Mouse (Mus musculus) heart, adult 2 months (tissue): ENCODE data around the gene Srprb. TPM values are rescaled to one million over a fixed set of nuclear protein-coding genes. Genes with fewer than 3 reads are reported as not detected.

Source experiments
- DNase-seq, 2 experiments: peaks; one replicate each; pipeline ENCODE4 v3.0.0; 2021
- H3K27ac ChIP-seq: fragments of 200-600 bp; 2 replicates; pipeline ENCODE4 v1.8.1; 2022
- H3K27me3 ChIP-seq: fragments of 200-500 bp; 2 replicates; pipeline ENCODE4 v1.6.1; 2012; ENCODE audit warnings: mild to moderate bottlenecking, low read length, inconsistent platforms, mixed read lengths; ENCODE audit not compliant: control insufficient read depth, insufficient read depth
- H3K36me3 ChIP-seq: fragments of 200-500 bp; 2 replicates; pipeline ENCODE4 v1.6.1; 2012; ENCODE audit warnings: low read length, inconsistent platforms; ENCODE audit not compliant: control insufficient read depth, insufficient read depth
- H3K4me1 ChIP-seq: fragments of 200-500 bp; 2 replicates; pipeline ENCODE4 v1.6.1; 2011; ENCODE audit warnings: low read length; ENCODE audit not compliant: control insufficient read depth, insufficient read depth
- H3K4me3 ChIP-seq: fragments of 200-600 bp; 2 replicates; pipeline ENCODE4 v1.8.1; 2022
- H3K79me2 ChIP-seq: fragments of 200-500 bp; replicated peaks from 2 replicates; pipeline ENCODE4 v1.6.1; 2012; ENCODE audit warnings: mild to moderate bottlenecking, inconsistent platforms, low read length, moderate library complexity, mixed read lengths; ENCODE audit not compliant: control insufficient read depth, insufficient read depth
- H3K9ac ChIP-seq: fragments of 200-500 bp; 2 replicates; pipeline ENCODE4 v1.6.1; 2012; ENCODE audit warnings: low read depth, mild to moderate bottlenecking, control low read depth, inconsistent platforms, low read length, mixed read lengths
- CTCF ChIP-seq: fragments of 200-600 bp; IDR thresholded peaks from 2 replicates; pipeline ENCODE4 v1.8.1; 2022; ENCODE audit warnings: antibody characterized with exemption, mild to moderate bottlenecking, moderate library complexity
- EP300 ChIP-seq: fragments of 200-500 bp; IDR thresholded peaks from 2 replicates; pipeline ENCODE4 v1.6.1; 2011; ENCODE audit warnings: low read depth, low read length, control low read depth; ENCODE audit not compliant: insufficient read depth
- POLR2A ChIP-seq: fragments of 200-500 bp; IDR thresholded peaks from 2 replicates; pipeline ENCODE4 v1.6.1; 2011; ENCODE audit warnings: mild to moderate bottlenecking, low read depth, low read length, control low read depth; ENCODE audit not compliant: insufficient read depth
- WGBS: fragments of 180-500 bp; shearing (Covaris S2); methylation state at CpG from one replicate; pipeline ENCODE4 v1.1.7; 2018; 5-methylcytosine and 5-hydroxymethylcytosine counted together
- intact Hi-C: fragments of 180-260 bp; cut with DNase I; formaldehyde crosslinking; loops from one replicate; pipeline ENCODE4 v1.15.1; 2025
- polyA plus RNA-seq: library from polyadenylated mRNA; depleted of rRNA; stranded (reverse); fragments of >200 nt; gene quantifications from 2 replicates; pipeline ENCODE4 v1.2.3, GENCODE M21; 2012
- total RNA-seq, 2 experiments: library from RNA; stranded (reverse); gene quantifications; 2 replicates each; pipeline ENCODE4 v1.2.3; 2021

Srprb gene
- total and polyA plus RNA-seq, 3 experiments = 19.4 to 31.0 (median 19.8) TPM

DNA sequence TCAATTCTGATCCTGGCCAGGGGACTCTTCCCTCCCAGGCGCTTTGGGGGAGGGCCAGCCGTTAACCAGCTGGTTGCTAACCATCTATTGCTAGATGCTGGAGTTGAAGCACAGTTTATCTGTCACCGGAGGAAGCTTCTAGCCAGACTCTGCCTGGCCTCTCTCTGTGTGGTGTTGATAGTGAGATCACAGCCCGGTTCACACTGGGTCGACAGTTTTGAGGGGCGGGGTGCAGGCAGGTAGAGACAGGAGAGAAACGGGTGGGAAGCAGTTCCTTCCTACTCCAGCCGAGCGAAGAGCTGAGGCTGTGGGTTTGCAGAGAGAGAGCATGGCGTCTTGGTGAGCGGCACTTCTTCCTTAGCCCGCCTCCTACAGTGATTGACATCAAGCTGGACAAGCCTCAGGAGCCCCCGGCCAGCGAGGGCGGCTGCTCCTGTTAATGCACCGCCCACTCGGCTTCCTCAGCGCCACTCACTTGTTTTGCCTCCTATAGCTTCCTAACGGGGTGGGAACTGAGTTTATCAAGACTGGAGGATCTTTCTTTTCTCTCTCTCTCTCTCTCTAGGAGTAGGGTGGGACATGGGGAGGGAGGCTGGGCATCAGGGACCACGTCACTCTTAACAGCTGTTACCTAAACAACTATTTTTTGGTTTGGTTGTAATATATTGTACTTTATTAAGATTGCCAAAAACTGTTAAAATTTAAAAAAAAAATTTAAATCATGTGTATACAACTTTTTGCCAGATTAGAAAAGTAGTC is 21.0 kb downstream of the Srprb start:
- Histone ChIP-seq H3K9ac (peak overlapping the region; percentile 50), H3K27me3 (no peaks in the 10 kb centered on the region), H3K4me3 (peak overlapping the region; percentile 34), H3K36me3 (no peaks in the 10 kb centered on the region), H3K4me1 (peaks cover 1% of the 10 kb centered on the region; the same call in 1 of the 2 replicates), H3K79me2 (no peaks in the 10 kb centered on the region), H3K27ac (no peak overlapping the region)
- intact Hi-C loops = no loop called here
- DNase-seq = peak; percentile 76 to 81
- 3% methylated on average over 20 of the region's 20 CpGs for WGBS
- TF ChIP-seq POLR2A = peak; percentile 53
- no peak for TF ChIP-seq CTCF

DNA sequence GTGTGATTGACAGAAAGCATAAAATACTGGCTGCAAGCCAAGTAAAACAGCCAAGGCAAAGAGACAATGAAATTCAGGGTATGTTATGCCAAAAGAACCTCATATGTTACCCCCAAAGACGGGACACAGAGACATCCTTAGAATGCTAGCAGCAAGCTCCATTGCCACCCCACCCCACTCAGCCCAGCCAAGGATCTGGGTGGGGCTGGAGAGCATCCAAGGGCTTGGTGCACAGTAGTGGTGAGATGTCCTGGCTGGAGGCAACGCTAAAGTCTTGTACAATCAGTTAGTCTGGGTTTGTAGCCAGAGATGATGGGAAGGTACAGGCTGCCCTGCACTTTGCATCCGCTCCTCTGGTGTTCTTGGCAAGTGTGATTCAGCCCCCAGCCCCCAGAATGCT is 21.6 kb downstream of the Srprb start:
- Histone ChIP-seq H3K9ac (no peak overlapping the region), H3K4me3 (peak overlapping the region; percentile 34), H3K4me1 (peaks cover 1% of the 10 kb centered on the region; the same call in 1 of the 2 replicates), H3K27ac (no peak overlapping the region), H3K36me3 (no peaks in the 10 kb centered on the region), H3K27me3 (no peaks in the 10 kb centered on the region), H3K79me2 (no peaks in the 10 kb centered on the region)
- intact Hi-C loops = no loop called here
- WGBS = 26% methylated on average over 3 of the region's 3 CpGs
- TF ChIP-seq CTCF = no peak
- TF ChIP-seq EP300 = no peak
- TF ChIP-seq POLR2A = no peak
- DNase-seq = peak; percentile 68 to 73

DNA sequence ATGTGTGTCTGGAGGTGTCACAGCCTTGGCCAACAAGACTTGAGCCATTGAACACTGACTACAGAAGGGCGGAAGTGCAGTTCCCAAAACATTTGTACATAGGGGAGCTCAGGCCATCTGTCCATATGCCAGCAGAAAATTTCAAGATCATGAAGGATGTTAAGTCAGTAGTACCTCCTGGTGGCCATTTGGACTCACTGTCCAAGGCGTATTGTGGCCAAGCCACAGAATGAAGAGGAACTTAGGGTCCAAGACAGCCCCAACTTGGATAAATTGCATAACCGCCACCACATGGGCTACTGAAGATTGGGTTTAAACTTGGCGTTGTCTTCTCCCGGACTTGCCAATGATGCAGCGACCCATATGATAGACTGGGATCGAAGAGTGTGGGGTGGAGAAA is 26.2 kb downstream of the Srprb start:
- Histone ChIP-seq H3K27me3 (no peaks in the 10 kb centered on the region), H3K36me3 (no peaks in the 10 kb centered on the region), H3K9ac (no peak overlapping the region), H3K79me2 (no peaks in the 10 kb centered on the region), H3K4me3 (no peak overlapping the region), H3K4me1 (peaks cover 1% of the 10 kb centered on the region; the same call in 1 of the 2 replicates), H3K27ac (no peak overlapping the region)
- no peak for DNase-seq
- WGBS = 92% methylated on average over 7 of the region's 7 CpGs
- intact Hi-C loops = no loop called here
- no peak for TF ChIP-seq POLR2A
- TF ChIP-seq CTCF = no peak
- no peak for TF ChIP-seq EP300

DNA sequence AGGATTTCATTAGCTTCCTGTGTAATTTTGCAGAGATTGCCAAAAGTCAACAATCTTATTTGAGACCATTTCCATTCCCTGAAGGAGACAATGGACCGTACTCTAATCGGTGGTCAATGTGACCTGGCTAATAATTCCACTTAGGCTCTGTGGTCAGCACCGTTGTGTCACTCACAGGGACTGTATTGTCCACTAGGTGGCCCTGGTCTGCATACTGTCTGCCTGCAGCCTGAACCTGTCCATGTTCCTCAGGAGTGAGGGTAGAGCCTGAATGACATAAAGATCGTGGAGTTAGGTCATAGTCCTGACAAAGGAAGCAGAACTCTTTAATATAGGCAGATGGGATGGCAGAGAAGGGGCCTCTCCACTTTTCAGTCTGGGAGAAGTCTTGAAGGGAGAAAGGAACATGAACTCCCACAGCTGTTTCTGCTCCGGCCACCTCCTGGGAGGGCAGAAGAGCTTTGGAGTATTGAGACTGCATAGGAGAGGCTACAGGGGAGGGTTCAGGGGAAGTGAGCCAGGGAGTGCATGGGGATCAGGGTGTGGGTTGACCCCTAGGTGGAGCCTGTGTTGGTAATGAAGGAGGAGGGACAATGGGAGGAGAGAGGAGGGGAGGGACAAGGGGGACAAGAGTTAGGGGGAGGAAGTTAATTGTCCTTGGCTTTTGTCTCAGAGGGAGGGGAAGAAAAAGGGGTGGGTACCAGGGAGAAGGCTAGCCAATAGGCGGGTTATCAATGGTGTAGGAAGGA is 27.0 kb downstream of the Srprb start:
- Histone ChIP-seq H3K4me3 (no peak overlapping the region), H3K9ac (no peak overlapping the region), H3K27me3 (no peaks in the 10 kb centered on the region), H3K27ac (no peak overlapping the region), H3K79me2 (no peaks in the 10 kb centered on the region), H3K4me1 (no peaks in the 10 kb centered on the region), H3K36me3 (no peaks in the 10 kb centered on the region)
- WGBS = 56% methylated on average over 6 of the region's 6 CpGs
- no peak for DNase-seq
- peak; percentile 70 for TF ChIP-seq CTCF
- no peak for TF ChIP-seq EP300
- TF ChIP-seq POLR2A = no peak
- intact Hi-C loops = no loop called here

DNA sequence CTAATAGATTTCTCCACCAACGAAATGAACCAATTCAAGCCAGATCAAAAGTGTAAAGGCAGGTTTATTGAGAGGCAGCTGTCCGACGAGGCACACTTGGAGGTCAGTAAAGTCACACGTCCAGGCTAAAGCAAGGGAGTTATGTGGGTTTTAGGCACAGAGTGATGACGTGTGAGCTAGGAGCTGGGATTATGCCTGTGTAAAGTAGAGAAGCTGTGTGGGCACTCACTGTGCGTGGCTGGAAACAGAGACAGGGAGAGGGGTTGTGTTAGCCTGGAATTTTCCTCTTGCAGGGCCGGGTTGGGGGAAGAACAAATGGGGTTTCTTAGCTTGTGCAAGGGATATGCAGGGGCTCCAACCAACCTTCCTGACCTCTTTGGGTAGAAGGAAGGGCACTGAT is 33.2 kb downstream of the Srprb start:
- H3K27me3 ChIP-seq = no peaks in the 10 kb centered on the region
- 69% methylated on average over 7 of the region's 7 CpGs for WGBS
- H3K36me3 ChIP-seq = no peaks in the 10 kb centered on the region
- no peak overlapping the region for H3K4me3 ChIP-seq
- intact Hi-C loops = no loop called here
- DNase-seq = no peak
- no peaks in the 10 kb centered on the region for H3K4me1 ChIP-seq
- H3K79me2 ChIP-seq = no peaks in the 10 kb centered on the region
- TF ChIP-seq EP300 (no peak), POLR2A (no peak), CTCF (no peak)
- no peak overlapping the region for H3K27ac ChIP-seq
- H3K9ac ChIP-seq = no peak overlapping the region

DNA sequence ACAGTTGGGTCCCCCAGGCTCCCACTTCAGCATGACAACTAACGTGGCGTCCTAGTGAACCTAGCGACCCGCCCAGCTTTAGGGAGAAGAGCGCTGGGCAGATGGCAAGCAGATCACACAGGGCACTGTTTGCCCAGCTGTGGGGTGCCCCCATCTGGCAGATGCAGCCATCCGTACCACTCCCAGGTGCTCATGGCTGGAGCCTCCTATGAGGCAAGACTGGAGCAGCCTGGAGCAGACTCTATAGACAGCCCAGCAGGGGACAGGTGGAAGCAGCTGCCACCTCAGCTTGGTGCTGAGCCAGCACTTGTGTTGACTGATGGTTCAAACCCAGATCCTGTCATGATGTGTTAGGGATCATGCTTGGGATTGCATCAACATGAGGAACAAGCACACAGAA is 33.9 kb downstream of the Srprb start:
- WGBS = 91% methylated on average over 6 of the region's 6 CpGs
- Histone ChIP-seq H3K4me3 (no peak overlapping the region), H3K79me2 (no peaks in the 10 kb centered on the region), H3K4me1 (no peaks in the 10 kb centered on the region), H3K27me3 (no peaks in the 10 kb centered on the region), H3K9ac (no peak overlapping the region), H3K36me3 (no peaks in the 10 kb centered on the region), H3K27ac (no peak overlapping the region)
- no peak for TF ChIP-seq EP300
- no peak for TF ChIP-seq CTCF
- TF ChIP-seq POLR2A = no peak
- intact Hi-C loops = no loop called here
- no peak for DNase-seq
